16 mouse cellular contexts compared by ENCODE assay signal in the genomic region with DNA sequence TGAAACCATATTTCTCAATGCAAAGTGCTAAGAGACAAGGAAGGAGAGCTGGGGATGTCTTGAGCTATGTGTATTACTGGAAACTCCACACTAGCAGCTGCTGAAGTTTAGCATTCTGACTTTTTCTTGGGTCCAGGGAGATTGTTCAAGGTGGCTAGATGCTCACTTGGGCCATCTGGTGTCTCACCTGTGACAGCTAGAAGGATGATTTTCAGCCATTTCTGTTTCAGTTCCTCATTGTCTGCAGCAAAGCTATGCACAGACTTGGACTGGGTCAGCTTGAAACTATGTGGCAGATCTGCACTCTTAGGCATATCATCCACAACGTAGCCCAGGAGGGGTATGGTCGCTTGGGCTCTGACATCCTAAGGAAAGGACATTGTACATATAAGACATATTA.
"Had no signal": no experiment of that assay in that cellular context is flagged by ENCODE, and none has a peak within 500 bp of the region (broad histone marks: within the 10 kb centered on the region; RNA-seq: fewer than 3 reads in every experiment).

No protein-coding gene starts in this region.

- H3K4me3 ChIP-seq: neural tube, embryonic 13.5 days; neural tube, embryonic 15.5 days; stomach, embryonic 15.5 days had no signal

- H3K4me1 ChIP-seq: neural tube, embryonic 13.5 days; neural tube, embryonic 15.5 days; stomach, embryonic 15.5 days had no signal

- DNase-seq: retina, postnatal 1 day; right cerebral cortex, adult 18-20 months; right cerebral cortex, postnatal 14 days; right cerebral cortex, postnatal 25 days; right cerebral cortex, postnatal 4 days; spleen, adult 18-20 months; thymus, adult 18-20 months; thymus, adult 2 months; thymus, postnatal 14 days; thymus, postnatal 25 days; thymus, postnatal 36 days; thymus, postnatal 4 days had no signal

- H3K27me3 ChIP-seq: neural tube, embryonic 13.5 days; neural tube, embryonic 15.5 days; stomach, embryonic 15.5 days had no signal

- H3K9me3 ChIP-seq: neural tube, embryonic 13.5 days; neural tube, embryonic 15.5 days; stomach, embryonic 15.5 days had no signal

- H3K4me2 ChIP-seq: neural tube, embryonic 13.5 days; neural tube, embryonic 15.5 days; stomach, embryonic 15.5 days had no signal

- H3K36me3 ChIP-seq: stomach, embryonic 15.5 days had no signal

- H3K27ac ChIP-seq: neural tube, embryonic 13.5 days; neural tube, embryonic 15.5 days; stomach, embryonic 15.5 days; stomach, postnatal 0 days had no signal

- H3K9ac ChIP-seq: neural tube, embryonic 13.5 days; neural tube, embryonic 15.5 days; stomach, embryonic 15.5 days had no signal
